Mouse (Mus musculus) E14TG2a.4 (cell line): ENCODE results near the gene Fam198a.

ENCODE experiments used
- CTCF ChIP-seq: conservative IDR thresholded peaks from 2 replicates; pipeline ENCODE4 v1.5.1; 2014; ENCODE audit warnings: low read length
- NANOG ChIP-seq: IDR thresholded peaks from 2 replicates; pipeline ENCODE4 v1.6.1; 2014; ENCODE audit warnings: borderline replicate concordance, low read length, mixed read lengths
- POU5F1 ChIP-seq: IDR thresholded peaks from 2 replicates; pipeline ENCODE4 v1.6.1; 2014; ENCODE audit warnings: low read length, borderline replicate concordance

GRCm38 (mm10) chr9:121982665-121983064 lies 31.9 kb downstream of the Fam198a start:
- TF ChIP-seq CTCF, result no peak
- TF ChIP-seq NANOG, result no peak
- no peak for TF ChIP-seq POU5F1
